Mouse (Mus musculus): ENCODE data around the gene Pax8. TPM values are rescaled to one million over a fixed set of nuclear protein-coding genes. Genes with fewer than 3 reads are reported as not detected.

The Pax8 gene
- not detected for total RNA-seq (2021)
- long read RNA-seq, experiment 1 = 0 reads
- long read RNA-seq, experiment 2 = 0 reads

DNA sequence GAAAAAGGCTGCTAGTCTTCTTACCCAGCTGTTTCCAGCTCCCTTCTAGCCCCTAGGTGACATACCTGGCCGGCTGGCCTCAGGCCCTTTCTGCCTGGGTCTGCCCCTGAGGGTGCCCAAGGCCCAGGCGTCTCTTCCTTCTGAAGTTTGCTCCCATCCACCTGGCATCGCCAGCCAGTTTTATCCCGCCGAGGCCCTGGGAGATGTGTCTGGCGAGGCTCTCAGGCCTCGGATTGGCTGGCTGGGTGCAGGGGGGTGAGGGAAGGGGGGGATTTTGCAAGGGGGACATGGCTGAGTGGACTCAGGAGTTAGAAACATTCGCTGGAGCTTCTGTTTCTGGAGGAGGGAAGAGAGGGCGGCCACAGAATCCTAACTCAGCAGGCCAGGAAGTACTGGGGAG lies at the start of gene Pax8:
Gene Pax8, minus strand, starts transcription at position 180 of the 400 bp plus-strand sequence.
- DNase-seq (ENCODE audit: low spot score in 2 of 2) = no peak
- no peak for TF ChIP-seq CTCF (conservative IDR thresholded peaks at IDR 0.05)
- no peak within 1 kb of the TSS for H3K27ac ChIP-seq
- no peak within 1 kb of the TSS for H3K4me3 ChIP-seq

DNA sequence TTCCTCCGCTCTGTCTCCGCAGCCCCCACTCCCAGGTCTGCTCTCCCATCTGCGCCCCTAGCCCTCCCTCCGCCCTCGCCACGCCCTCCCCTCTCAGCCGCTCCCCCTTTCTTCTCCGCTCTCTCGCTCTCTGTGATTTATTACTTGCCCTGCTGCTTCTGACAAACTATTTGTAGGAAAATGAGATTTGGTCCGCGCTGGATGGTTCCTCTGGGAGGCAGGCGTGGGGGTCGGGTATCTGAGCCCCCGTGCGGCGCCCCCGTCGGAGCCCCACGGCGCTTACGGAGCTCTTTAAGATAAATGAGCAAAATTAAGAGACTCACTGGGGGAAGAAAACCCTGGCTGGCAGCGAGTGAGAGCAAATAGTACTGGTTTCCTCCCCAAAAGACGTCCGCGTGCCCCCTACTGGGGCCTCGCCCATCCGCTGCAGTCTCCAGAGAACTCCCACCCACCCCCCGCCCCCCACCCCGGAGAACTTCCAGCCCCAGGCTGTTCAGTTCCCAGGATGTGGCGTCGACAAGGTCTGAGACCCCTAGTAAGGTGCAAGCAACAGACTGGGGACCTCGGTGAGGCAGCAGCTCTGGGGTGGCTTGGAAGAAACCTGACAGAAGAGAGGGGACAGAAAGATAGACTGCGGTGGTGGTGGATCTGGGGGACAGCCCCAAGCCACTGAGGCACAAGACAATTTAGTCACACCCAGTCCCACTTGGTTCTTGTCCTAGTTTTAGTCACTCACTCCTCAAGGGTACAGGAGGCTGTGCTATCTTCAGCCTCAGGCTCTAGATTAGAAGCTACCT lies 46.2 kb upstream of the Pax8 start:
- H3K4me3 ChIP-seq = peak overlapping the region; percentile 46
- TF ChIP-seq CTCF (conservative IDR thresholded peaks at IDR 0.05) = no peak
- no peak overlapping the region for H3K27ac ChIP-seq
- DNase-seq (ENCODE audit: low spot score in 2 of 2) = no peak

DNA sequence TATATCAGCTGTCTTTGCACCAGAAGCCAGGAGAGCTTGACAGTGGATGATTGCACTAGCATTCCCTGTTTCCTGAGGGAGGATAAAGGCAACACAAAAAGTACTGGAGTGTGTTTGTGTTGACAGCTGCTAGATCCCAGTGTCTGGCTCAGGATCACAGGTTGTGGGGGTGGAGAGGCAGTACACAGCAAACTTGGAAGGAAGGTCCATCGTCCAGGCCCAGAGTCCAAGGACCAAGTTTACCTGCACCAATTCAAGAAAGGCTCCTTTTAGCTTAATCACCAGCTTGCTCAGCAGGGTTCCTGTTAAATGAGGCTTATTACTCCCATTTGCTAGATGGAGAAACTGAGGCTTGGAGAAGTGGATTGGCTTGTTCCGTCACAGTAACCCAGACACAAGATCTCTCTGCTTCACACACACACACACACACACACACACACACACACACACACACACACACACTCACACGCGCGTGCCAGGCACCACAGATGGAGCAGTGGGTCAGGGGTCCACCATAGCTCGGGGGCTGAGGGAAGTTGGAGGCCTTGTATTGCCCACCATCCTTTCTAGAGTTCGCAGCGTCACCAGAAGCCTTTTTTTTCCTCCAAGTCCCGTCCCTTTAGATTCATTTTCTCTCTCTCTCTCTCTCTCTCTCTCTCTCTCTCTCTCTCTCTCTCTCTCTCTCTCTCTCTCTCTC lies 45.3 kb upstream of the Pax8 start:
- Histone ChIP-seq H3K27ac (no peak overlapping the region), H3K4me3 (no peak overlapping the region)
- no peak for TF ChIP-seq CTCF (conservative IDR thresholded peaks at IDR 0.05)
- no peak for DNase-seq (ENCODE audit: low spot score in 2 of 2)

DNA sequence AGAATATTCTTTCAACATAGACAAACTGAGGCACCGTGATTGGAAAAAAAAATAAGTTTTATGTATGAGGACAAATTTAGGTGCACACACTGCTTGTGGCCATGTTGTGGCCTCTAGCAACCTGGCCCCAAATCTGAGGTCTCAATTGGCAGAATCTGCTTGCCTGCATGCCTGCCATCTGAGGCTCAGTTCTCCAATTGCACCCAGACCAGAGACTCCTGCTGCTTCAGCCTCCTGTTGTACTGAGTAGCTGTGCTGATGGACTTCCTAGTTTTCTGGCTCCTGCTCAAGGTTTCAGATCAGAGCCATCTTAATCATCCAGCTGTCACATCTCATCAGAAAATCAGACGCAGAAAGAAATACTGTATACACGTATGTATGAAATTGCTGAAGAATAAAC lies 41.5 kb upstream of the Pax8 start:
- H3K27ac ChIP-seq = no peak overlapping the region
- TF ChIP-seq CTCF (conservative IDR thresholded peaks at IDR 0.05) = no peak
- no peak for DNase-seq (ENCODE audit: low spot score in 2 of 2)
- no peak overlapping the region for H3K4me3 ChIP-seq

DNA sequence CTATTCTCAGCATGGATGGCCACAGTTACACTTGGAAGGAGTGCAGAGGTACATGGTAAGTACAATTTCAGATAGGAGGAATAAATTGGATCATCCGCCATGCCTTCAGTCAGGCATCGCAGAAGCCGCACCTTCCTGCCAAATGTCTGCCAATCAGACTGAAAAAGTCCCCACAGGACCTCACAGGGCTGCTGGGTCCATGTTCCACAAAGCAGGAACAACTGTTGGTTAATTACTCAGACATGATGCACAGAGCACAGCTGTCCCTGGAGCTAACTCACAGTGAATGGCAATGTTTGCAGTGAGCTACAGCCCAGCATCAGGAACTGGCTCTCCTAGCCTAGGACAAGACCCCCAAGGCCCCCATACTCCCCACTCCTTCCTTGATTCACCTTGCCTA lies 32.0 kb upstream of the Pax8 start:
- DNase-seq (ENCODE audit: low spot score in 2 of 2) = no peak
- Histone ChIP-seq H3K27ac (no peak overlapping the region), H3K4me3 (no peak overlapping the region)
- TF ChIP-seq CTCF (conservative IDR thresholded peaks at IDR 0.05) = no peak

DNA sequence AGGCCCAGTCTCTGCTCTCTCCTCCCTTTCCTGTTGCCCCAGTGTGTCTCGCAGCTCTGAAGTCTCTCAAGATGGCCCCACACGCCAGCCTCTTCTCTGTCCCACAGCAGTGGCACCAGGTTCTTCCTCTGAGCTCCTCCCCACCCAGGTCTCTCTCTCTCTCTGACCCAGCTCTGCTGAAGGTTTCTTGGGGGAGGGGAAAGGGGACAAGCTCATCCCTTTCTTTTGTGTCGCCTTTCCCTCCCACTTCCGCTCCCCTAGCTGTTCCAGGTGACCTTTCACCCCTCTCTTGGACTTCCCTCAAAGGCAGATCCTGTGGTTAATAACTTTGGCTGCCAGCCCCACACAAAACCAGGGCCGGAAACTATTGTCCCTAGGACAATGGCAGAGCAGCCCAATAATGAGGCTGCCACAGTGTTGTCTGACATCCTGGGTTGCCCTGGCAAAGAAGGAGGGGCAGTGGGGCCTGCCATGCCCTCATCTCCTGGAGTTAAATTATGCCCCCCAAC lies 27.6 kb upstream of the Pax8 start:
- no peak for TF ChIP-seq CTCF (conservative IDR thresholded peaks at IDR 0.05)
- no peak overlapping the region for H3K4me3 ChIP-seq
- no peak overlapping the region for H3K27ac ChIP-seq
- peak in 1 of 2 experiments; percentile 1 for DNase-seq (ENCODE audit: low spot score in 2 of 2)

DNA sequence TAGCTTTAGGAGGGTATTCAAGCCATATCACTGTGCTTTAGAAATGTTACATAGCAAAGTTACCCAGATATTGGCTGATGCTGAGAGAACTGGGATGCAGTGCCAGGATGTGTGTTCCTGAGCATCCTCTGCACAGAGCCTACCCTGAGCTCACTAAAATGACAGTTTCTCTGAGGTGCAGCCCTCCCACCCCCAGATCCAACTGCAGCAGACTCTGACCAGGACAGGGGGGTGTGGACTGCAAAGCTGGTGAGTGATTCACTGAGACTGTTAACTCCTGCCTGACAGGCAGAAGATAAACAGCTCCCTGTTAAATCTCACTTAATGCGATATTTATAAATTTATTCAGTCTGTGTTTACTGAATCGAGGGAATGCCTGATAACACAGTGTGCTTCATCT lies 25.5 kb upstream of the Pax8 start:
- Histone ChIP-seq H3K27ac (no peak overlapping the region), H3K4me3 (no peak overlapping the region)
- no peak for TF ChIP-seq CTCF (conservative IDR thresholded peaks at IDR 0.05)
- no peak for DNase-seq (ENCODE audit: low spot score in 2 of 2)

DNA sequence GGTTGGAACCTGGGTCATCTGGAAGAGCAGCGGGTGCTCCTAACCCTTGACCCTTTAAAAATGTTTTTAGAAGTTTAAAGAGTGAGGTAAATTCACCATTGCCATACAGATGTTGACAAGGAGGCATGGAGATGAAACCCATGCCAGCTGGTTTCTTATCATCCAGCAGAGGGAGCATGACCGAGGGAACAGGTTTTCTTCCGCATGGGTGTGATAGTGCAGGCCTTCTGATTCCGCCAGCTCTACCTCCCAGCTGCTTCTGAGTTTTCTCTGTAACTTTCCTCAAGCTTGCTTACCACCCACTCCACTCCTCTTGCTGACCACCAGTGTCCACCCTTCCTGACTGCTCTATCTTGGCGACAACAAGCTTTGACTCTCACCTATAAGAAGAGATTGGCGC lies 15.2 kb upstream of the Pax8 start:
- DNase-seq (ENCODE audit: low spot score in 2 of 2) = no peak
- no peak overlapping the region for H3K4me3 ChIP-seq
- peak; percentile 64 for TF ChIP-seq CTCF (conservative IDR thresholded peaks at IDR 0.05)
- no peak overlapping the region for H3K27ac ChIP-seq

DNA sequence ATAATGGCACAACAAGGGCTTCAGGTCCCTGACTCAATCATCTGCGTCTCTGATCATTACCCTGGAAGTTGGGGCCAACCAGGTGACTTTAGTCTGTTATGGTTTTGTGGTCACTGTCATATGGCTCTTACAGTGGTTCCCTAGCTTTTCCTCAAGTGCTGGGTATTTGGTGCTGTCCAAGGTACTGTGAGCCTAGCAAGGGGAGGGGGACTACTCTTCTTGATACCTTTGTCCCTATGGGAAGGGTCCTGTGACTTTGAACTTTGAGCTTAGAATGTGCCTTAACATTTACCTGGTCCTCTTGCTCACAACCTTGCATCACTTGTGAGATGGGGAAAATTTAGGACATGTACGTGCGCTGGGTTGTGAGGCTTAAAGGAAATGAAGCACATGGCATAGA lies 13.3 kb upstream of the Pax8 start:
- H3K27ac ChIP-seq = no peak overlapping the region
- no peak for DNase-seq (ENCODE audit: low spot score in 2 of 2)
- H3K4me3 ChIP-seq = no peak overlapping the region
- TF ChIP-seq CTCF (conservative IDR thresholded peaks at IDR 0.05) = no peak

DNA sequence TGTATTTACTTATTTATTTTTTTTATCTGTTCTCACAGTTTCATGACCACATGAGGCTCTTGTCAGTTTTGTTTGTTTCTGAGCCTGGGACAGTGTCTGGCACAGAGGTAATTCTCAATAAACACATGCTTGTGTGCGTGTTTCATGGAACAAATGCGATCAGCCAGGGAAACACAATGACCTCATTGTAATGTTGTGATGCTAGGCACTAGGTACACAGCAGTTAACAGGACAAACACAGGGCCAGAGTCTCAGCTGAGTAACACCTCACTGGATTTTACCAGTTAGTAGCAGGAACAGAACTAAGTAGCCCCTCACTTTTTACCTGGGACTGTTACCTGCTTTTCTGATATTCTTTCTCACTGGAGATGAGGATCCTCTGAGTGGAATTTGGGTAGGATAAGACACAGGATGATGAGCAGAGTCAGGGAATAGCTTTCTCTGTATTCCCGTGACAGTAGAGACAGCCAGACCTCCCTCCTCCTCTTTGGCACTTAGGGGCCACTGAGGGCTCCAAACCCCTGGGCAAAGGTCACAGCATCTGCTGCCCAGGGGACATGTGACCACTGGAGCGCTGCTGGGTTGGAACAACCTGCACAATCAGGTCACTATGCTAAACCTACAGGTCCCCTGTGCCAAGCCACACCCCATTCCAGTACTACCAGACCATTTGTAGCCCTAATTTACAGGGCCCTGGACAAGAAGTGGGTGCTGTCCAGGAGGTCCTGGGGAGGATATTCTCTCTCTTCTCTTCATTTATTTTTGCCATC lies 11.8 kb upstream of the Pax8 start:
- no peak for DNase-seq (ENCODE audit: low spot score in 2 of 2)
- Histone ChIP-seq H3K27ac (no peak overlapping the region), H3K4me3 (no peak overlapping the region)
- TF ChIP-seq CTCF (conservative IDR thresholded peaks at IDR 0.05) = no peak

DNA sequence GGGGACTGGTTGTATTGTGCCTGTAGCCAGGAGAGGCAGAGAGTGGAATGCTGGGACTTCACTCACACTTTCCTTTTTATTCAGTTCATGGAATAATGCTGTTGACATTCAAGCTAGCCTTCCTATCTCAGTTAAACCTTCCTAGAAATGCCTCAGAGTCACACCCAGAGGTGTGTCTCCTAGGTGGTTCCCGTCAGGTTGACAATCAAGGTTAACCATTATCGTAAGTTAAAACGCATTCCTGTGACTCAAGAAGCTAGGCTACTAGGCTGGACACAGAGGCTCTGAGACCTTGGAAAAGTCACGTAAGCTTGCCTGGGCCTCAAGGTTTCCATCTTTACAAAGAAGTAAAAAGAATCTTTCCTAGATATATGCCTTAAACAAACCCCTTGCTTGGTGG lies 10.0 kb upstream of the Pax8 start:
- Histone ChIP-seq H3K27ac (no peak overlapping the region), H3K4me3 (no peak overlapping the region)
- TF ChIP-seq CTCF (conservative IDR thresholded peaks at IDR 0.05) = no peak
- DNase-seq (ENCODE audit: low spot score in 2 of 2) = no peak

DNA sequence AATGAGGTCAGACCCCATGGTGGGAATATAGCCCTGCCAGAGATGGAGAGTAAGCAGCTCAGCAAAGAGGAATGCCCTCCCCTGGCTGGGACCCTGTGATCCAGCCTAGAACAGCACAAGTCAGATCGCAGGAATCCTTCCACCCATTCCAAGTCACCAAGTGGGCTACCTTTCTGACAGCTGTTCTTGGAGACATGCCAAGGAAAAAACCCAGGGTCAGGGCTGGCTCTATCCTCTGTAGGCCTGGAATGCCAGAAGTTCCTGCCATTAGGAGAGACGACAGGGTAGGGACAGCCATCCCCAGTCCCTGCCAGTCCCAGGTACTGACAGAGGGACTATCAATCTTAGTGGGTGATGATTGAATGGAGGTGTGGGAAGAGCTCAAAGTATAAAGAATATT lies 4.5 kb upstream of the Pax8 start:
- H3K4me3 ChIP-seq = no peak overlapping the region
- no peak for TF ChIP-seq CTCF (conservative IDR thresholded peaks at IDR 0.05)
- H3K27ac ChIP-seq = no peak overlapping the region
- DNase-seq (ENCODE audit: low spot score in 2 of 2) = no peak

DNA sequence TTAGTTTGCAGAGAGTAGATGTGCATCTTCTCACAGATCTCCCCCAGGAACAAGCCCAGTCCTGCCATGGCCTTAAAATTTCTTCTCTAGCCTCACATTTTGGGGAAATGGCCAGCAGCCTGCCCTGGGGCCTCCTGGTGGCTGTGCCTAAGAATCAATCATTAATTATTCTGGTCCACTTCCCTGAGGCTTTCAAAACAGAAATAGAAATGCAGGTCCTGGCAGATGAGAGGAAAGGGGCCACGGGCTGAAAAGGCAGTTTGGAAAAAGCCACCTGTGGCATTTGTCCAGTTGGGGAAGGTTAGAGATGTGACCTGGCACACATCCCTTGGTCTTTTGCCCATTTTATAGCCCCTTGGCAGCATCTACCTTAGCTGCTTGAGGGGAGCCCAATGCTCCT lies 3.8 kb upstream of the Pax8 start:
- no peak overlapping the region for H3K27ac ChIP-seq
- peak in 1 of 2 experiments; percentile 0 for DNase-seq (ENCODE audit: low spot score in 2 of 2)
- no peak overlapping the region for H3K4me3 ChIP-seq
- TF ChIP-seq CTCF (conservative IDR thresholded peaks at IDR 0.05) = peak; percentile 43
